Mouse (Mus musculus) brain, embryonic 14.5 days (tissue): ENCODE data around the gene Scml4.

Experiments used
- CTCF ChIP-seq: fragments of 200-500 bp; IDR thresholded peaks from 2 replicates; pipeline ENCODE4 v1.5.1; 2012; ENCODE audit warnings: inconsistent platforms, mild to moderate bottlenecking, moderate library complexity, borderline replicate concordance; ENCODE audit not compliant: insufficient read depth, insufficient read length; ENCODE audit errors: extremely low read depth
- POLR2A ChIP-seq: fragments of 200-500 bp; IDR thresholded peaks from 2 replicates; pipeline ENCODE4 v1.6.1; 2012; ENCODE audit warnings: mild to moderate bottlenecking, inconsistent platforms, borderline replicate concordance; ENCODE audit not compliant: poor library complexity, insufficient read depth, insufficient read length, severe bottlenecking; ENCODE audit errors: extremely low read depth

- TF ChIP-seq CTCF (no peak), POLR2A (no peak)
These were observed 29.8 kb upstream of the Scml4 start for GRCm38 (mm10) chr10:42830409-42830808.
